Mouse (Mus musculus): ENCODE measurements around the gene Plaur.

- peak; percentile 46 for TF ChIP-seq CTCF (IDR thresholded peaks at IDR 0.05; ENCODE audit: control insufficient read depth, insufficient read depth, low read length)
- TF ChIP-seq POLR2A (IDR thresholded peaks at IDR 0.05; ENCODE audit: borderline replicate concordance, control insufficient read depth, low read depth, low read length): no peak
Measured at GRCm38 (mm10) chr7:24500929-24501328, 38.6 kb downstream of the Plaur start.

All from bone marrow, adult 2 months (tissue).